Mouse (Mus musculus) lung, postnatal 10 days (tissue): ENCODE results near the gene Fgfrl1.
A peak's percentile ranks its signal among the peaks of the same experiment; 100 is the strongest.
"Not testable (repeated sequence)": the region's sequence is repeated elsewhere in the genome, so short reads cannot be mapped to it uniquely, and the experiment has no call there.

Experiments used
- DNase-seq: peaks from one replicate; pipeline ENCODE4 v3.0.0; 2021

The Fgfrl1 gene

GRCm38 (mm10) chr5:108701341-108702021 is 9.3 kb downstream of the Fgfrl1 start:
- no peak for DNase-seq

GRCm38 (mm10) chr5:108703754-108704626 is 11.8 kb downstream of the Fgfrl1 start:
- DNase-seq, result no peak

- DNase-seq, result no peak
Observed at GRCm38 (mm10) chr5:108707758-108708157, 15.6 kb downstream of the Fgfrl1 start.

- DNase-seq, result no peak
Observed at GRCm38 (mm10) chr5:108708419-108708818, 16.2 kb downstream of the Fgfrl1 start.

GRCm38 (mm10) chr5:108708981-108709731 is 17.0 kb downstream of the Fgfrl1 start:
- DNase-seq, result no peak

GRCm38 (mm10) chr5:108711968-108712367 is 19.8 kb downstream of the Fgfrl1 start:
- DNase-seq, result no peak

GRCm38 (mm10) chr5:108713096-108713495 is 20.9 kb downstream of the Fgfrl1 start:
- no peak for DNase-seq

GRCm38 (mm10) chr5:108713691-108714090 is 21.5 kb downstream of the Fgfrl1 start:
- DNase-seq, result no peak

- peak; percentile 63 for DNase-seq
Observed at GRCm38 (mm10) chr5:108714149-108714548, 22.0 kb downstream of the Fgfrl1 start.

- DNase-seq, result no peak
Observed at GRCm38 (mm10) chr5:108715974-108716373, 23.8 kb downstream of the Fgfrl1 start.

GRCm38 (mm10) chr5:108718051-108718450 is 25.9 kb downstream of the Fgfrl1 start:
- DNase-seq, result no peak

- DNase-seq, result no peak
Observed at GRCm38 (mm10) chr5:108719761-108720160, 27.6 kb downstream of the Fgfrl1 start.

- DNase-seq, result no peak
Observed at GRCm38 (mm10) chr5:108724006-108724405, 31.8 kb downstream of the Fgfrl1 start.

- peak; percentile 81 for DNase-seq
Observed at GRCm38 (mm10) chr5:108726557-108727248, 34.5 kb downstream of the Fgfrl1 start.

- no peak for DNase-seq
Observed at GRCm38 (mm10) chr5:108727425-108727824, 35.2 kb downstream of the Fgfrl1 start.

GRCm38 (mm10) chr5:108741844-108742243 is 49.7 kb downstream of the Fgfrl1 start:
- no peak for DNase-seq

GRCm38 (mm10) chr5:108742596-108742995 is 50.4 kb downstream of the Fgfrl1 start:
- DNase-seq, result no peak

GRCm38 (mm10) chr5:108743856-108744255 is 51.7 kb downstream of the Fgfrl1 start:
- no peak for DNase-seq

GRCm38 (mm10) chr5:108744629-108745028 is 52.4 kb downstream of the Fgfrl1 start:
- no peak for DNase-seq

GRCm38 (mm10) chr5:108750328-108751210 is 58.4 kb downstream of the Fgfrl1 start:
- no peak for DNase-seq

- not testable (repeated sequence) for DNase-seq
Observed at GRCm38 (mm10) chr5:108751258-108751657, 59.1 kb downstream of the Fgfrl1 start.
